Mouse (Mus musculus) bone marrow, adult 2 months (tissue): ENCODE data around the gene Slc36a4. TPM values are rescaled to one million over a fixed set of nuclear protein-coding genes. Genes with fewer than 3 reads are reported as not detected.

Experiments used
- H3K27ac ChIP-seq: fragments of 200-500 bp; 2 replicates; pipeline ENCODE4 v1.5.1; 2012; ENCODE audit warnings: low read depth, mild to moderate bottlenecking, control low read depth, inconsistent platforms, low read length; ENCODE audit not compliant: control insufficient read depth, poor library complexity, insufficient read depth
- H3K4me1 ChIP-seq: fragments of 200-500 bp; 2 replicates; pipeline ENCODE4 v1.6.1; 2011; ENCODE audit warnings: low read length; ENCODE audit not compliant: control insufficient read depth, insufficient read depth
- H3K4me3 ChIP-seq: fragments of 200-500 bp; replicated peaks from 2 replicates; pipeline ENCODE3; 2011; ENCODE audit warnings: mild to moderate bottlenecking, low read depth, low read length, control low read depth; ENCODE audit not compliant: control insufficient read depth
- CTCF ChIP-seq: fragments of 200-500 bp; IDR thresholded peaks from 2 replicates; pipeline ENCODE4 v1.5.1; 2011; ENCODE audit warnings: low read length, control low read depth; ENCODE audit not compliant: control insufficient read depth, insufficient read depth
- POLR2A ChIP-seq: fragments of 200-500 bp; IDR thresholded peaks from 2 replicates; pipeline ENCODE4 v1.6.1; 2011; ENCODE audit warnings: low read depth, mild to moderate bottlenecking, control low read depth, low read length, borderline replicate concordance; ENCODE audit not compliant: control insufficient read depth
- WGBS: fragments of 180-500 bp; shearing (Covaris S2); methylation state at CpG from one replicate; pipeline ENCODE4 v1.1.7; 2018; 5-methylcytosine and 5-hydroxymethylcytosine counted together
- polyA plus RNA-seq: library from polyadenylated mRNA; stranded (reverse); fragments of >200 nt; gene quantifications from 2 replicates; pipeline ENCODE4 v1.2.4, GENCODE M21; 2011; ENCODE audit warnings: low replicate concordance; ENCODE audit not compliant: missing spikeins, insufficient read depth, insufficient read length

Gene Slc36a4
- 1.1 and 1.3 TPM in 2 replicates for polyA plus RNA-seq

GRCm38 (mm10) chr9:15709599-15710381 is at the start of gene Slc36a4:
Gene Slc36a4, plus strand, starts transcription at chr9:15709738.
- H3K27ac ChIP-seq, result peak within 1 kb of the TSS; percentile 52
- H3K4me3 ChIP-seq, result peak within 1 kb of the TSS; percentile 89
- TF ChIP-seq CTCF (no peak), POLR2A (peak; percentile 20; the same call in 1 of the 2 replicates)
- under 1% methylated on average over 75 of the region's 75 CpGs for WGBS
- H3K4me1 ChIP-seq, result peaks cover 3% of the 10 kb centered on the region; the same call in 1 of the 2 replicates

- no peak overlapping the region for H3K4me3 ChIP-seq
- no peak for TF ChIP-seq CTCF
- TF ChIP-seq POLR2A, result no peak
- WGBS, result 77% methylated on average over 7 of the region's 7 CpGs
- H3K4me1 ChIP-seq, result no peaks in the 10 kb centered on the region
- no peak overlapping the region for H3K27ac ChIP-seq
These were observed 44.9 kb upstream of the Slc36a4 start for GRCm38 (mm10) chr9:15664606-15665005.

- H3K27ac ChIP-seq, result no peak overlapping the region
- H3K4me3 ChIP-seq, result no peak overlapping the region
- no peak for TF ChIP-seq CTCF
- TF ChIP-seq POLR2A, result no peak
- 54% methylated on average over 3 of the region's 3 CpGs for WGBS
- no peaks in the 10 kb centered on the region for H3K4me1 ChIP-seq
These were observed 40.1 kb upstream of the Slc36a4 start for GRCm38 (mm10) chr9:15669452-15669851.

- TF ChIP-seq POLR2A, result no peak
- no peak for TF ChIP-seq CTCF
- H3K4me1 ChIP-seq, result no peaks in the 10 kb centered on the region
- WGBS, result 60% methylated on average over 5 of the region's 5 CpGs
- no peak overlapping the region for H3K4me3 ChIP-seq
- no peak overlapping the region for H3K27ac ChIP-seq
These were observed 39.5 kb upstream of the Slc36a4 start for GRCm38 (mm10) chr9:15670002-15670527.

GRCm38 (mm10) chr9:15672251-15672650 is 37.3 kb upstream of the Slc36a4 start:
- no peaks in the 10 kb centered on the region for H3K4me1 ChIP-seq
- no peak overlapping the region for H3K4me3 ChIP-seq
- no peak overlapping the region for H3K27ac ChIP-seq
- WGBS, result 5% methylated on average over 1 of the region's 1 CpGs
- TF ChIP-seq CTCF (no peak), POLR2A (no peak)

DNA sequence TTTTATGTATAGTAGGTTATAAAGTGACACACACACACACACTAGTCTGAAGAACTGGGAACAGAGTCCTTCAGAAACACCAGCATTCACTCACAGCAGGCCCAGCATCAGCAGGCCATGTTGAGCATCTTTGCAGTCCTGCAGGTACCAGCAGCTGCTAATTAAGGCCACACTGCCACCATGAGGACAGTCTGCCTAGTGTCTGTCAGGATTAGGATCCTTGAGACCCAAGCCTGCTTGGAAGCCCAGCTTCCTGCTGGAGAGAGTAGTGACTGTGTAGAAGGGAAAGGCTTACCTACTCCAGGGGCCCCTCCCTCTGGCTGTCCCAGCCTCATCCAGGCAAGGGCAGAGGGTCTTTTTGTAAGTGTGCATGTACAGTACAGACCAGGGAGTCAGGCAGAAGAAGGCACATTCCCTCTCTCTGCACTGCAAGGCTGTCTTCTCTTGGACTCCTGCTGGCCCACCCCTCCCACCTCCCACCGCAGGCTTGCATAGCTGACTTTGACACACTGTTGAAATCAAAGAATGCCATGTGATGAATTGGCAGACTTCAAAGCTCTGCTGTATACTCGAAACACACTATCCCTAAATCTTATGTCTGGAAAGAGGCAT is 27.6 kb upstream of the Slc36a4 start:
- WGBS, result 52% methylated on average over 2 of the region's 2 CpGs
- TF ChIP-seq CTCF (peak; percentile 33), POLR2A (no peak)
- H3K4me3 ChIP-seq, result no peak overlapping the region
- no peaks in the 10 kb centered on the region for H3K4me1 ChIP-seq
- no peak overlapping the region for H3K27ac ChIP-seq

GRCm38 (mm10) chr9:15685215-15685614 is 24.3 kb upstream of the Slc36a4 start:
- 14% methylated on average over 4 of the region's 4 CpGs for WGBS
- H3K4me3 ChIP-seq, result no peak overlapping the region
- no peak for TF ChIP-seq POLR2A
- peak; percentile 57 for TF ChIP-seq CTCF
- H3K27ac ChIP-seq, result no peak overlapping the region
- no peaks in the 10 kb centered on the region for H3K4me1 ChIP-seq

DNA sequence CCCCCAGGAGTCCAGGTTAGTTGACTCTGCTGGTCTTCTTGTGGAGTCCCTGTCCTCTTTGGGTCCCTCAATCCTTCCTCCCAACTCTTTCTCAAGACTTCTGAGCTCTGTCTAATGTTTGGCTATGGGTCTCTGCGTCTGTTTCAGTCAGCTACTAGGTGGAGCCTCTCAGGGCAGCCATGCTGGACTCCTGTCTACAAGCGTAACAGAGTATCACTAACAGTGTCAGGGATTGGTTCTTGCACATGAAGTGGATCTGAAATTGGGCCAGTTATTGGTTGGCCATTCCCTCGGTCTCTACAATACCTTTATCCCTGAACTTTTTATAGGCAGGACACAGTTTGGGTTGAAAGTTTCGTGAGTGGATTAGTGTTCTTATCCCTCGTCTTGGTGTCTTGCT is 22.2 kb upstream of the Slc36a4 start:
- Histone ChIP-seq H3K4me3 (no peak overlapping the region), H3K27ac (no peak overlapping the region), H3K4me1 (no peaks in the 10 kb centered on the region)
- TF ChIP-seq POLR2A (no peak), CTCF (no peak)
- WGBS, result 79% methylated on average over 5 of the region's 5 CpGs
